Mouse (Mus musculus) lung, embryonic 15.5 days (tissue): ENCODE measurements at regions not wholly inside any gene's neighbourhood (a gene's known extent, or its start where the extent isn't known, plus 50 kb on each side); places are given as distances from the start of the nearest gene placed in this dataset.

Experiments used
- ATAC-seq: fragments of 200-750 bp; cut with Nextera tagmentation; 2 replicates; pipeline ENCODE4 v1.8.0; 2017; ENCODE audit warnings: moderate number of reproducible peaks, borderline replicate concordance; ENCODE audit not compliant: low FRiP score, low TSS enrichment; ENCODE audit errors: extremely low read depth
- H3K27ac ChIP-seq: fragments of 300-500 bp; sonication (generic); 2 replicates; pipeline ENCODE4 v1.5.1; 2015; ENCODE audit warnings: moderate library complexity, mild to moderate bottlenecking, inconsistent platforms
- H3K27me3 ChIP-seq: fragments of 300-500 bp; sonication (generic); 2 replicates; pipeline ENCODE4 v1.6.1; 2015; ENCODE audit warnings: inconsistent platforms
- H3K36me3 ChIP-seq: fragments of 300-500 bp; sonication (generic); 2 replicates; pipeline ENCODE4 v1.6.1; 2015; ENCODE audit warnings: inconsistent platforms
- H3K4me1 ChIP-seq: fragments of 300-500 bp; sonication (generic); 2 replicates; pipeline ENCODE4 v1.6.1; 2015; ENCODE audit warnings: inconsistent platforms
- H3K4me2 ChIP-seq: fragments of 300-500 bp; sonication (generic); 2 replicates; pipeline ENCODE4 v1.6.1; 2015; ENCODE audit warnings: inconsistent platforms, mild to moderate bottlenecking, moderate library complexity
- H3K4me3 ChIP-seq: fragments of 300-500 bp; sonication (generic); 2 replicates; pipeline ENCODE4 v1.5.1; 2015; ENCODE audit warnings: mild to moderate bottlenecking, inconsistent platforms
- H3K9ac ChIP-seq: fragments of 300-500 bp; sonication (generic); 2 replicates; pipeline ENCODE4 v1.6.1; 2015; ENCODE audit warnings: inconsistent platforms
- H3K9me3 ChIP-seq: fragments of 300-500 bp; sonication (generic); 2 replicates; pipeline ENCODE4 v1.6.1; 2016; ENCODE audit warnings: inconsistent platforms
- WGBS: fragments of 180-500 bp; shearing (Covaris S2); methylation state at CpG from one replicate; pipeline ENCODE4 v1.1.7; 2015; 5-methylcytosine and 5-hydroxymethylcytosine counted together

DNA sequence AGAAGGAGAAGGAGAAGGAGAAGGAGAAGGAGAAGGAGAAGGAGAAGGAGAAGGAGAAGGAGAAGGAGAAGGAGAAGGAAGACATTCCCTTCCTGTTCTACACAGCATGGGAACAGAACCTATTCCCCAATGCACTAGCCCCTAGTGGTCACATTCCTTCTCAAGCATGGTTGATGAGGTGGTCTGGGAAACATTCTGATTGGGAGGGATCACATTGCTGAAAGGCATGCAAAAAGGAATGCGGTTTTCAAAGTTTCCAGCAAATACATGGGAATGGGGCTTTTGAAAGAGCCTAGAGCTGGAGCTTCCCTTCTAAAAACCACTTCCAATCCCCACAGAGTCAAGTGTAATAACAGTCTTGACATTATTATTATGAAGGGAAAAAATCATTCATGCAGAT, 197.5 kb downstream of the Efcab1 start:
- H3K9ac ChIP-seq = no peak overlapping the region

DNA sequence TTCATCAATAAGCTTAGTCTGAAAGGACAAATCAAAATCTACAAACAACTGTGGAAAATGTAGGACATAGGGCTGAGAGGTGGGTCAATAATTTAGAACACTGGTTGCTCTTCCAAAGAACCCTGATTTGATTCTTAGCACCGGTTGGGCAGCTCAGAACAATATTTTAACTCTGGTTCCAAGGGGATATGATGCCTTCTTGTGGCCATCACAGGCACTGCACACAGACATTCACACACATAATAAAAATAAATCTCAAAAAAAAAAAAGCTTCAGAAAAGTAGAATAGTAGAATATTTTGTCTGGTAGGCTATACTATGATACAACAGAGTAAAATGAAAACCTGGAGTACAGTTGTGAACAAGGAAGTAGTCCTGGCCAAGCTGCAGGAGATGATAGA, 200.8 kb downstream of the Efcab1 start:
- no peak overlapping the region for H3K27ac ChIP-seq
- WGBS = 79% methylated on average over 1 of the region's 1 CpGs
- H3K4me2 ChIP-seq = no peak overlapping the region
- H3K4me1 ChIP-seq = no peaks in the 10 kb centered on the region
- H3K4me3 ChIP-seq = no peak overlapping the region
- no peak overlapping the region for H3K9ac ChIP-seq
- no peaks in the 10 kb centered on the region for H3K9me3 ChIP-seq
- H3K36me3 ChIP-seq = no peaks in the 10 kb centered on the region
- H3K27me3 ChIP-seq = no peaks in the 10 kb centered on the region
- no peak for ATAC-seq

More for the DNA sequence above, 197.5 kb downstream of the Efcab1 start:
- H3K27me3 ChIP-seq = no peaks in the 10 kb centered on the region
- no peak overlapping the region for H3K4me2 ChIP-seq
- 47% methylated on average over 1 of the region's 1 CpGs for WGBS
- H3K4me1 ChIP-seq = no peaks in the 10 kb centered on the region
- no peak for ATAC-seq
- no peaks in the 10 kb centered on the region for H3K9me3 ChIP-seq
- no peak overlapping the region for H3K4me3 ChIP-seq
- H3K27ac ChIP-seq = no peak overlapping the region
- no peaks in the 10 kb centered on the region for H3K36me3 ChIP-seq

DNA sequence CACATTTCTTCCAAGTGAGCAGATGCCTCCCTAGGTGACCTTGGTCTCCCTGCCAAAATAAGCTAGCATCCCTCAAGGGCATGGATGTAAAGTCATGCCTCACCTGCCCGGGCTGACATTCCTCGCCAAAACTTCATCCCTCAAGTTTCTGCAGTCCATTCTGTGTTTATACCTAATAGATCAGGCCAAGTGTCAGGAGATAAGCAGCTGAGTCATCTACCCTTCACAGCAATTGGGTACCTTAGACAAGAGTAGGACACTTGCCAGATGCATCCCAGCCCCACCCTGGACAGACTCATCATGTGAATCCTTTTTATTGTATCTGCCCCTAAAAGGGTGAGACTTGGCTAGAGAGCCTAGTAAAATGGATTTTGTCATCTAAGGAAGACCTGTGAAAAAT, 204.1 kb upstream of the Gm21897 start:
- H3K9ac ChIP-seq = no peak overlapping the region
- H3K4me2 ChIP-seq = no peak overlapping the region
- H3K4me3 ChIP-seq = no peak overlapping the region
- no peak for ATAC-seq
- no peaks in the 10 kb centered on the region for H3K9me3 ChIP-seq
- H3K4me1 ChIP-seq = peaks cover 22% of the 10 kb centered on the region
- no peaks in the 10 kb centered on the region for H3K36me3 ChIP-seq
- no peak overlapping the region for H3K27ac ChIP-seq
- no peaks in the 10 kb centered on the region for H3K27me3 ChIP-seq
- 50% methylated on average over 2 of the region's 2 CpGs for WGBS

DNA sequence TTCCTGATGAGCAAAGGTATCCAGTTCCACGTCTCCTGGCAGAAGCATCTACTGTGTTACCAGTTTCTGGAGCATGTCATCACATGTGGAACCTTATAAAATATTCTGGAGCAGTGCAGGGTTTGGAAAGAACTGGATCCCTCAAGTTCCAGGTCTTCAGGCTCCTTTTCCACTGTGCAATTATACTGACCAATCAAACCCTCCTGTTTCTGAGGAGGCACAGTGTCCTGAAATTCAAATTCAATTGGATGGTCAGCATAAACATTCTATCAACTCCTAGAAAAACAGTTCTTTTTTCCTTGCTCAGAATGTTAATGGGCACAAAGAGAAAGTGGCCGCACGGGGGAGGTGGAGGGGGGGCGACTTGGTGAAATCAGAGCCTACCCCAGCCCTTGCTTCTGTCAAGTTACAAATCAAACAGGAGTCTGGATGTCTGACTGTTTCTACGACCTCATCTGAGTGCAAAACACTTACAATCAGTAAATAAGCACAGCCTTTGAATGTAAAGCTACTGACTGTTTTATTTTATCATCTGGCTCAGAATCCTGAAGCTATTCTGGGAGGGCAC, 203.2 kb upstream of the Gm21897 start:
- H3K9ac ChIP-seq = no peak overlapping the region
- no peak overlapping the region for H3K27ac ChIP-seq
- no peaks in the 10 kb centered on the region for H3K36me3 ChIP-seq
- ATAC-seq = peak; percentile 19; the same call in 1 of the 2 replicates
- H3K27me3 ChIP-seq = no peaks in the 10 kb centered on the region
- H3K4me2 ChIP-seq = peak overlapping the region; percentile 17
- 13% methylated on average over 5 of the region's 5 CpGs for WGBS
- no peak overlapping the region for H3K4me3 ChIP-seq
- H3K4me1 ChIP-seq = peaks cover 22% of the 10 kb centered on the region
- H3K9me3 ChIP-seq = no peaks in the 10 kb centered on the region

DNA sequence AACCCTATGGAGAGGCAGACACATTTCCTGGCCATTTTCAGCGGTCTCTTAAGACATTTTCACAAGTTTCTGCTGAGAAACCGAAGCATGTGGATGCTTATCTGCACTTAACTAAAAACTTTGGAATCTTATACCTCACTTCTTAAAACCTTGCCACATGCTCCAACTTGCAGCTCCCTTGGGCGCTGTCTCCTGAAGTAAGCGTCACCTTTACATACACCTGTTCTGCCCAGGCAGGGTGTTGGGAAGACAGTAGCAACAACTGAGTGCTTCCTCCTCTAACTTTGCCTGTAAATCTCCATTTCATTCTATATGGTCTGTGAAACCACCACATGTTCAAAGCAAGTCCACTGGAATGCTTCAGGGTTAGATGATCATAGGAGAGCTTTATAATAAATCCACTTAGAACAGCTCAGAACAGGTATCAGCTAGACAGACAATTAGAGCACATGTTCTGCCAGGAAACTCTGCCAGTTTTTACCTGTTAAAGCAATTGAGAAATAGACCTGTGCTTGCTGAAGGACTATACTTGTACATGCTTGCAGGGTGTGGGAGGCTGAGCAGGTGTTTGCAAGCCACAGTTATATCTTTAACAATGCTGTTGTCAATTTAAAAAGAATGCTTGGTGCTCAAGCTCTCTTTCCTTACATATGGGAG, 202.6 kb upstream of the Gm21897 start:
- no peak for ATAC-seq
- Histone ChIP-seq H3K27ac (peak overlapping the region; percentile 11; the same call in 1 of the 2 replicates), H3K4me3 (no peak overlapping the region), H3K27me3 (no peaks in the 10 kb centered on the region), H3K4me2 (peak overlapping the region; percentile 17; the same call in 1 of the 2 replicates), H3K9ac (no peak overlapping the region), H3K36me3 (no peaks in the 10 kb centered on the region), H3K9me3 (no peaks in the 10 kb centered on the region), H3K4me1 (peaks cover 22% of the 10 kb centered on the region)
- WGBS = 43% methylated on average over 4 of the region's 4 CpGs

DNA sequence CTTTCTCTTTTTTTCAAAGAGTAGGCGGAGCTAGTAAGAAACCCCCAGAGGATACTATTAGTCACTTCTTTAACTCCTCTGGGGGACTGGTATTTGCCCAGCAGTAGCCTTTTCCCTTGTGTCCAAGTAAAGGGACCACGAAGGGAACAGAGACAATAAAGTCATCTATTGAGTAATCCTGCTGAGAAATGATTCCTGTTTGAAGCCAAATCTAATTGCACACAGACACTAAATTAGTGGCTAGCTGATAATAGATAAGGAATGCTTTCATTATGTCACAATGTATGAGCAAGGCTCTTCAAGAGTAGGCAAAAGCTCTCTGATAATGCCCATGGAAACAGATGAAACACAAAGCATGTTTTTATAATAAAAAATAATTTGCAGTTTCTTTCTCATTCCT, 201.9 kb upstream of the Gm21897 start:
- Histone ChIP-seq H3K4me3 (no peak overlapping the region), H3K9me3 (no peaks in the 10 kb centered on the region), H3K36me3 (no peaks in the 10 kb centered on the region), H3K27ac (no peak overlapping the region), H3K27me3 (no peaks in the 10 kb centered on the region), H3K4me1 (peaks cover 22% of the 10 kb centered on the region), H3K4me2 (no peak overlapping the region), H3K9ac (no peak overlapping the region)
- WGBS = 41% methylated on average over 2 of the region's 2 CpGs
- no peak for ATAC-seq

DNA sequence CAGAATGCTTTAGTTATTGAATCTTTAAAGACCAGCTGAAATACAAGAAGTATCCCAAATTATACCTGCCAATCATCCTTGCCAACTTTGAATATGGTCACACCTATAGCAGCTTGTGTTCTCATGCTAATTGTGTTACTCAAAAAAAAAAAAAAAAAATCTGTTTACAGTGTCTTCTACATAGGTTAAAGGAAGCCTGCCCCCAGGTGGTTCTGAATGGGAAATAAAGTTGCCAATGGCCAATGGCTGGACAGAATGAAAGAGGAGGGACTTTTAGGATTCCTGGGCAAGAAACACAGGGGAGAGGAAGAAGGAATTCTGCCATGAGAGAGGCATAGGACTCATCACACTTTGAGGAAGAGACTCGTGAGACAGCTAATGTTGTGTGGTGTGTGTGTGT, 197.5 kb upstream of the Gm21897 start:
- WGBS = 79% methylated on average over 1 of the region's 1 CpGs
- no peak for ATAC-seq

DNA sequence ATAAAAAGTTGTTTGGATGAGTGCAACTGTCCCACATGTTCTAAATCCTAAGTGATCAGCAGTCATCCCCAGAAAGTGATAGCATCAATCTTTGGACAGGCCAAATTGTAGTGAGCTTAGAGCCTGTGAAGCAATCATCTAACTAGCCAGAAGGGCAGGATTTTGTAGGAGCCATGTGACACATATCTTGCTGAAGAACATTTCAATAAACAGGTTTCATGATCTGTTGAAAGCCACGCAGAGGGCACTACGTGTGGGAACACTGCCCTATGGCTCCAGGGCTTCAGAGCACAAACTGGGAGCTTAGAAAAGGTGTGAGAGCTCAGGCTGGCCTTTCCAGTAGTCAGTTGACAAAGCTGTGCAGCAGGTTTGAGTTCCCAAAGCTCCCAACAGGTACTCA, 188.3 kb upstream of the Gm21897 start:
- no peak for ATAC-seq
- Histone ChIP-seq H3K4me1 (no peaks in the 10 kb centered on the region), H3K27me3 (no peaks in the 10 kb centered on the region), H3K9me3 (no peaks in the 10 kb centered on the region), H3K4me2 (no peak overlapping the region), H3K9ac (no peak overlapping the region), H3K27ac (no peak overlapping the region), H3K4me3 (no peak overlapping the region), H3K36me3 (no peaks in the 10 kb centered on the region)
- 83% methylated on average over 2 of the region's 2 CpGs for WGBS

More for the DNA sequence above, 197.5 kb upstream of the Gm21897 start:
- no peaks in the 10 kb centered on the region for H3K9me3 ChIP-seq
- no peak overlapping the region for H3K9ac ChIP-seq
- no peak overlapping the region for H3K4me3 ChIP-seq
- no peaks in the 10 kb centered on the region for H3K27me3 ChIP-seq
- peaks cover 11% of the 10 kb centered on the region for H3K4me1 ChIP-seq
- no peak overlapping the region for H3K4me2 ChIP-seq
- no peak overlapping the region for H3K27ac ChIP-seq
- H3K36me3 ChIP-seq = no peaks in the 10 kb centered on the region

DNA sequence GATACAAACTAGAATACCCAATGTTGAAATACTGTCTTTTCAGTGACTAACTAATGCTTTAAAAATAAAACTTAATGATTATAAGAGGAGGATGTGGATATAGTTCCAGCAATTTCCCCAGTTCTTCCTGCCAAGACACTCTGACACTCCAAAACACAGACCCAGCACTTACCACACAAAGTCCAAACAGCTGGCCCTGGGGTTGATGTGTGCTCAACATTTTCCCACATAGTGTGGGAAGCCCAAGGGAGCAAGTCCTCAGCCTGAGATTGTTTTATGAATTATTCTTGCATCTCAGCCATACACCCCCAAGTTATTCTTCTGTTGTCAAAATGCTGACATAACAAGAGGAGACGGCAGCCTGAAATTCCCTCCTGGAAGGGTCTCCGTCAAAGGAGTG, 187.5 kb upstream of the Gm21897 start:
- Histone ChIP-seq H3K27me3 (no peaks in the 10 kb centered on the region), H3K4me3 (no peak overlapping the region), H3K4me2 (no peak overlapping the region), H3K4me1 (no peaks in the 10 kb centered on the region), H3K9me3 (no peaks in the 10 kb centered on the region), H3K36me3 (no peaks in the 10 kb centered on the region), H3K9ac (no peak overlapping the region), H3K27ac (no peak overlapping the region)
- WGBS = 81% methylated on average over 2 of the region's 2 CpGs
- ATAC-seq = no peak

DNA sequence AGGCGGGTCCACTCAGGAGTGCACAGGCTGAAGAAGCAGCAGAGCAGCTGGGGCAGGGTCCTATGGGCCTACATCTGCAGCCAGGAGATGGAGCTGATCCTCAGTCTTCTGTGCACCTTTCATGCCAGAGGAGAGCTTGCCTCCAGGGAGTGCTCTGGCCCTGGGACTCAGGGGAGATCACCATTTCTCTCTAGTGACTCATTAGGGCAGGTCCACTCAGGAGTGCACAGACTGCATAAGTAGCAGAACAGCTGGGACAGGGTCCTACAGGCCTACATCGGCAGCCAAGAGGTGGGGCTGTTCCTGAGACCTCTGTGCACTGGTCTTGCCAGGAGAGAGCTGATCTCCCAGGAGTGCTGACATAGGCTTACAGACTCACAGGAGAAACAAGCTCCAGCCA, 159.4 kb upstream of the Gm21897 start:
- Histone ChIP-seq H3K9me3 (no peaks in the 10 kb centered on the region), H3K27ac (no peak overlapping the region), H3K36me3 (no peaks in the 10 kb centered on the region), H3K4me3 (no peak overlapping the region), H3K4me2 (no peak overlapping the region), H3K4me1 (no peaks in the 10 kb centered on the region), H3K9ac (no peak overlapping the region), H3K27me3 (no peaks in the 10 kb centered on the region)
- ATAC-seq = no peak
- 71% methylated on average over 2 of the region's 2 CpGs for WGBS

DNA sequence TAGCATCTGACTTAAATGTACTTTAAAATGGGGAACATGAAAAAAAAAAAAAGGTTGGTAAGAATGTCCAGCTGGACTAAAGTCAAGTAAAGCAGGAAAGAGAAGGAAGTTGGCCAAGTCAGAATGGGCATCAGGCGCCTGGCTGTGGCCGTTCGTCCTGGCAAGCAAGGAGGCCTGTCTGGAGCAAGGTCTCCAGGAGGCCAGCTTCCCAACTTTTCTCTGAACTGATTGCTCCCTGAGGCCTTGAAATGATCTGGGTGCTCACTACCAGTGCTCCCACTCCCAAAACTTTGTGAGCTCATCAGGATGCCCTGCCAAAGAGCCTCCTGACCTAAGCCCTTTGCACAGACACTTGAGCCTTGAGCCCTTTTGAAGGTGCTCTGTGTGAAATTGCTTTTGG, 141.7 kb upstream of the Gm21897 start:
- H3K4me2 ChIP-seq = no peak overlapping the region
- WGBS = 79% methylated on average over 3 of the region's 3 CpGs
- no peaks in the 10 kb centered on the region for H3K4me1 ChIP-seq
- no peak for ATAC-seq
- no peak overlapping the region for H3K4me3 ChIP-seq
- H3K9me3 ChIP-seq = no peaks in the 10 kb centered on the region
- no peak overlapping the region for H3K9ac ChIP-seq
- H3K27me3 ChIP-seq = no peaks in the 10 kb centered on the region
- H3K27ac ChIP-seq = no peak overlapping the region
- H3K36me3 ChIP-seq = no peaks in the 10 kb centered on the region

DNA sequence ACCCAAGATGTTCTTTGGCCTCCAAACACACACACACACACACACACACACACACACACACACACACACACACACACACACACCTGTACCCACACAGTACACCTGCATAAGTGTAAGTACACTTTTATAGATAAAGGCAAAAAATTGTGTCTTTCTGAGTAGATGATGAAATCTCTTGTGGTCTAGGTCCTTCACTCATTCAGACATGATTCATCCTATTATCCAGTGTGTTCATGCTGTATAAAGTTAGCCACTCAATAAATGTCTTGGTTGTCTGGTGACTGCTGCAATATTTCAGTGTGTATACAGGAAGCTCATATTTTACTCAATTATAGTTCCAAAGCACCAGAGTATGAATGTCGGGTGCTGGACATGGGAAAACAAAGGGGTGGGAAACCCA, 131.5 kb upstream of the Gm21897 start:
- H3K4me2 ChIP-seq = no peak overlapping the region
- H3K4me1 ChIP-seq = no peaks in the 10 kb centered on the region
- H3K27ac ChIP-seq = no peak overlapping the region
- no peak overlapping the region for H3K9ac ChIP-seq
- H3K36me3 ChIP-seq = no peaks in the 10 kb centered on the region
- 79% methylated on average over 1 of the region's 1 CpGs for WGBS
- H3K4me3 ChIP-seq = no peak overlapping the region
- H3K9me3 ChIP-seq = no peaks in the 10 kb centered on the region
- ATAC-seq = no peak
- H3K27me3 ChIP-seq = no peaks in the 10 kb centered on the region
